Mouse (Mus musculus) ES-E14 (cell line): ENCODE measurements around the gene Acot7.

Source experiments
- CHD2 ChIP-seq: IDR thresholded peaks from 2 replicates; pipeline ENCODE4 v1.6.1; 2014; ENCODE audit warnings: mild to moderate bottlenecking, low read depth, low read length, inconsistent platforms
- HCFC1 ChIP-seq: IDR thresholded peaks from 2 replicates; pipeline ENCODE4 v1.6.1; 2012; ENCODE audit warnings: low read length, inconsistent platforms, borderline replicate concordance; ENCODE audit not compliant: insufficient read depth
- MAFK ChIP-seq: IDR thresholded peaks from 2 replicates; pipeline ENCODE4 v1.6.1; 2014; ENCODE audit warnings: mild to moderate bottlenecking, low read depth, low read length, inconsistent platforms; ENCODE audit not compliant: insufficient read depth
- ZC3H11A ChIP-seq: IDR thresholded peaks from 2 replicates; pipeline ENCODE4 v1.6.1; 2012; ENCODE audit warnings: low read depth, mild to moderate bottlenecking, inconsistent platforms, low read length, borderline replicate concordance
- ZNF384 ChIP-seq: IDR thresholded peaks from 2 replicates; pipeline ENCODE4 v1.6.1; 2012; ENCODE audit warnings: low read depth, low read length, inconsistent platforms

- no peak for TF ChIP-seq ZNF384
- no peak for TF ChIP-seq CHD2
- no peak for TF ChIP-seq MAFK
- 0 out of 2 replicates have a peak, but pooled peaks have one; percentile 23 for TF ChIP-seq HCFC1
- no peak for TF ChIP-seq ZC3H11A
Measured at GRCm38 (mm10) chr4:152153771-152154177, 24.2 kb upstream of the Acot7 start.
